Mouse (Mus musculus): ENCODE data around the gene Pld6. TPM values are rescaled to one million over a fixed set of nuclear protein-coding genes. Genes with fewer than 3 reads are reported as not detected.

The Pld6 gene
- polyA plus RNA-seq, 1 experiment from 2014 or later = 2.3 TPM

- Histone ChIP-seq H3K27me3 (no peaks in the 10 kb centered on the region), H3K4me1 (replicated peaks) (peaks cover 32% of the 10 kb centered on the region), H3K9ac (peak overlapping the region; percentile 89), H3K36me3 (replicated peaks) (peaks cover 35% of the 10 kb centered on the region), H3K9me3 (replicated peaks) (no peaks in the 10 kb centered on the region), H3K27ac (replicated peaks) (peak overlapping the region; percentile 93), H3K4me3 (replicated peaks) (peak overlapping the region; percentile 83), H3K4me2 (peak overlapping the region; percentile 94)
- ATAC-seq (ENCODE audit: insufficient read depth) = peak; percentile 29
- under 1% methylated on average over 15 of the region's 15 CpGs for WGBS (ENCODE audit: insufficient replicate concordance)
Measured at GRCm38 (mm10) chr11:59809071-59809669, 21.7 kb upstream of the Pld6 start.

GRCm38 (mm10) chr11:59808170-59808960 is 20.9 kb upstream of the Pld6 start:
- H3K4me3 ChIP-seq (replicated peaks) = peak overlapping the region; percentile 83
- H3K27ac ChIP-seq (replicated peaks) = peak overlapping the region; percentile 93
- H3K4me2 ChIP-seq = peak overlapping the region; percentile 94
- no peaks in the 10 kb centered on the region for H3K9me3 ChIP-seq (replicated peaks)
- H3K27me3 ChIP-seq = no peaks in the 10 kb centered on the region
- WGBS (ENCODE audit: insufficient replicate concordance) = 63% methylated on average over 14 of the region's 14 CpGs
- peak overlapping the region; percentile 51; the same call in 1 of the 2 replicates for H3K9ac ChIP-seq
- peaks cover 32% of the 10 kb centered on the region for H3K4me1 ChIP-seq (replicated peaks)
- peaks cover 43% of the 10 kb centered on the region for H3K36me3 ChIP-seq (replicated peaks)
- ATAC-seq (ENCODE audit: insufficient read depth) = no peak

GRCm38 (mm10) chr11:59805656-59806055 is 18.2 kb upstream of the Pld6 start:
- Histone ChIP-seq H3K36me3 (replicated peaks) (peaks cover 68% of the 10 kb centered on the region), H3K4me1 (replicated peaks) (peaks cover 22% of the 10 kb centered on the region), H3K27ac (replicated peaks) (no peak overlapping the region), H3K4me2 (no peak overlapping the region), H3K27me3 (no peaks in the 10 kb centered on the region), H3K9me3 (replicated peaks) (no peaks in the 10 kb centered on the region), H3K4me3 (replicated peaks) (no peak overlapping the region), H3K9ac (no peak overlapping the region)
- WGBS (ENCODE audit: insufficient replicate concordance) = 91% methylated on average over 2 of the region's 2 CpGs
- no peak for ATAC-seq (ENCODE audit: insufficient read depth)

- H3K9ac ChIP-seq = no peak overlapping the region
- no peak for ATAC-seq (ENCODE audit: insufficient read depth)
- no peaks in the 10 kb centered on the region for H3K27me3 ChIP-seq
- H3K27ac ChIP-seq (replicated peaks) = no peak overlapping the region
- H3K4me2 ChIP-seq = no peak overlapping the region
- no peaks in the 10 kb centered on the region for H3K9me3 ChIP-seq (replicated peaks)
- 76% methylated on average over 1 of the region's 1 CpGs for WGBS (ENCODE audit: insufficient replicate concordance)
- peaks cover 18% of the 10 kb centered on the region for H3K4me1 ChIP-seq (replicated peaks)
- peaks cover 72% of the 10 kb centered on the region for H3K36me3 ChIP-seq (replicated peaks)
- no peak overlapping the region for H3K4me3 ChIP-seq (replicated peaks)
Measured at GRCm38 (mm10) chr11:59805256-59805655, 17.8 kb upstream of the Pld6 start.

- H3K27ac ChIP-seq (replicated peaks) = no peak overlapping the region
- H3K4me2 ChIP-seq = no peak overlapping the region
- H3K36me3 ChIP-seq (replicated peaks) = peaks cover 79% of the 10 kb centered on the region
- WGBS (ENCODE audit: insufficient replicate concordance) = 79% methylated on average over 22 of the region's 22 CpGs
- ATAC-seq (ENCODE audit: insufficient read depth) = no peak
- H3K9ac ChIP-seq = no peak overlapping the region
- no peaks in the 10 kb centered on the region for H3K27me3 ChIP-seq
- peaks cover 18% of the 10 kb centered on the region for H3K4me1 ChIP-seq (replicated peaks)
- no peaks in the 10 kb centered on the region for H3K9me3 ChIP-seq (replicated peaks)
- H3K4me3 ChIP-seq (replicated peaks) = no peak overlapping the region
Measured at GRCm38 (mm10) chr11:59804409-59805110, 17.1 kb upstream of the Pld6 start.

GRCm38 (mm10) chr11:59803516-59803915 is 16.1 kb upstream of the Pld6 start:
- peaks cover 90% of the 10 kb centered on the region for H3K36me3 ChIP-seq (replicated peaks)
- no peak overlapping the region for H3K4me2 ChIP-seq
- H3K9me3 ChIP-seq (replicated peaks) = no peaks in the 10 kb centered on the region
- no peak for ATAC-seq (ENCODE audit: insufficient read depth)
- no peak overlapping the region for H3K9ac ChIP-seq
- peaks cover 8% of the 10 kb centered on the region for H3K4me1 ChIP-seq (replicated peaks)
- 83% methylated on average over 14 of the region's 14 CpGs for WGBS (ENCODE audit: insufficient replicate concordance)
- H3K27me3 ChIP-seq = no peaks in the 10 kb centered on the region
- H3K4me3 ChIP-seq (replicated peaks) = no peak overlapping the region
- no peak overlapping the region for H3K27ac ChIP-seq (replicated peaks)

GRCm38 (mm10) chr11:59801881-59802280 is 14.4 kb upstream of the Pld6 start:
- H3K36me3 ChIP-seq (replicated peaks) = peaks cover 96% of the 10 kb centered on the region
- WGBS (ENCODE audit: insufficient replicate concordance) = 83% methylated on average over 8 of the region's 8 CpGs
- no peaks in the 10 kb centered on the region for H3K9me3 ChIP-seq (replicated peaks)
- H3K27ac ChIP-seq (replicated peaks) = no peak overlapping the region
- ATAC-seq (ENCODE audit: insufficient read depth) = no peak
- H3K4me2 ChIP-seq = no peak overlapping the region
- no peak overlapping the region for H3K4me3 ChIP-seq (replicated peaks)
- H3K4me1 ChIP-seq (replicated peaks) = no peaks in the 10 kb centered on the region
- H3K27me3 ChIP-seq = no peaks in the 10 kb centered on the region
- no peak overlapping the region for H3K9ac ChIP-seq

- no peaks in the 10 kb centered on the region for H3K4me1 ChIP-seq (replicated peaks)
- 83% methylated on average over 10 of the region's 10 CpGs for WGBS (ENCODE audit: insufficient replicate concordance)
- no peaks in the 10 kb centered on the region for H3K9me3 ChIP-seq (replicated peaks)
Measured at GRCm38 (mm10) chr11:59800412-59800811, 13.0 kb upstream of the Pld6 start.

GRCm38 (mm10) chr11:59793390-59793789 is 5.9 kb upstream of the Pld6 start:
- no peak for ATAC-seq (ENCODE audit: insufficient read depth)

More at GRCm38 (mm10) chr11:59800412-59800811, 13.0 kb upstream of the Pld6 start:
- H3K27ac ChIP-seq (replicated peaks) = no peak overlapping the region
- H3K4me3 ChIP-seq (replicated peaks) = no peak overlapping the region
- no peak overlapping the region for H3K9ac ChIP-seq
- H3K36me3 ChIP-seq (replicated peaks) = peaks cover 98% of the 10 kb centered on the region
- no peak for ATAC-seq (ENCODE audit: insufficient read depth)
- H3K27me3 ChIP-seq = no peaks in the 10 kb centered on the region
- no peak overlapping the region for H3K4me2 ChIP-seq

GRCm38 (mm10) chr11:59789311-59789710 is 1.9 kb upstream of the Pld6 start:
- Histone ChIP-seq H3K9me3 (replicated peaks) (no peaks in the 10 kb centered on the region), H3K27me3 (0 out of 2 replicates have a peak, but pooled peaks cover 6% of the 10 kb centered on the region), H3K4me1 (replicated peaks) (peaks cover 16% of the 10 kb centered on the region), H3K4me3 (replicated peaks) (no peak overlapping the region), H3K4me2 (no peak overlapping the region), H3K36me3 (replicated peaks) (peaks cover 29% of the 10 kb centered on the region), H3K9ac (no peak overlapping the region), H3K27ac (replicated peaks) (no peak overlapping the region)
- no peak for ATAC-seq (ENCODE audit: insufficient read depth)
- 43% methylated on average over 1 of the region's 1 CpGs for WGBS (ENCODE audit: insufficient replicate concordance)

More at GRCm38 (mm10) chr11:59793390-59793789, 5.9 kb upstream of the Pld6 start:
- Histone ChIP-seq H3K9ac (no peak overlapping the region), H3K4me2 (no peak overlapping the region), H3K9me3 (replicated peaks) (no peaks in the 10 kb centered on the region), H3K4me3 (replicated peaks) (no peak overlapping the region), H3K36me3 (replicated peaks) (peaks cover 70% of the 10 kb centered on the region), H3K27ac (replicated peaks) (no peak overlapping the region), H3K27me3 (no peaks in the 10 kb centered on the region), H3K4me1 (replicated peaks) (no peaks in the 10 kb centered on the region)
- 80% methylated on average over 6 of the region's 6 CpGs for WGBS (ENCODE audit: insufficient replicate concordance)

All from liver, embryonic 15.5 days (tissue).